Mouse (Mus musculus): ENCODE results near the gene Llgl1.

DNA sequence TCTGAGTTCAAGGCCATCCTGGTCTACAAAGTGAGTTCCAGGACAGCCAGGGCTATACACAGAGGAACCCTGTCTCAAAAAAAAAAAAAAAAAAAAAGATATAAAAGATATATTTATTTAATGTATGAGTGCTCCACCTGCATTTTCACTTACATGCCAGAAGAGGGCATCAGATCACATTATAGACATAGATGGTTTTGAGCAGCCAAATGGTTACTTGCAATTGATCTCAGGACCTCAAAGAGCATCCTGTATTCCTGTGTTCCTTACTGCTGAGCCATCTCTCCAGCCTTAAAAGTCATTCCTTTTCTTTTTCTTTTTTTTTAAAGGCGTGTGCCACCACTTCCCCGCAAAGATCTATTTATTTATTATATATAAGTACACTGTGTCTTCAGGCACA is 2.0 kb upstream of the Llgl1 start:
- TF ChIP-seq CTCF (IDR thresholded peaks at IDR 0.05; ENCODE audit: control insufficient read depth, insufficient read depth, insufficient read length) (no peak), MAX (IDR thresholded peaks at IDR 0.05) (no peak), USF1 (IDR thresholded peaks at IDR 0.05; ENCODE audit: low read depth) (no peak)
